Mouse (Mus musculus): Measurements from ENCODE around the gene Cyp4f39. TPM values are rescaled to one million over a fixed set of nuclear protein-coding genes. Genes with fewer than 3 reads are reported as not detected.

Gene Cyp4f39
- total RNA-seq (2017): not detected in 2 replicates

DNA sequence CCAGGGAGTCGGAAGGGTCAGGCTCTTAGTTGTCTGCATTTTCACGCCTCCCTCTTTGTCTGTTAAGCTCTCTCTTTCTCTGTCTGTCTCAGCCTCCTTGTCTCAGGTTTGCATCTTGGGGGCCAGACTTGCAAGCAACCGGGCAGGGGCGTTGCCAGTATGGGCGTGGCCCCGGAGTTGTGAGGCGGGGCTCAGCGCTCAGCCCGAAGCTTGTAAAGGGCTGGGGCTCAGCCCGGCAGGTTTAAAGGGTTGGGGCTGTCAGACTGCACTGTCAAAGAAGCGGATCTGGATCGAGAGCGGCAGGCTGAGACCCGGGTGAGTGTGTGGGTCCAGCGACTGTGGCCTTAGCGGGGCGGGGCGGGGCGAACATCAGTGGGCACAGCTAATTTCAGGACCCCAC lies at the start of gene Cyp4f39:
Cyp4f39 (plus strand) TSS at position 242 of the 400 bp plus-strand sequence.
- no peak for ATAC-seq (ENCODE audit: extremely low read depth, insufficient number of reproducible peaks, low FRiP score, poor library complexity, severe bottlenecking)

DNA sequence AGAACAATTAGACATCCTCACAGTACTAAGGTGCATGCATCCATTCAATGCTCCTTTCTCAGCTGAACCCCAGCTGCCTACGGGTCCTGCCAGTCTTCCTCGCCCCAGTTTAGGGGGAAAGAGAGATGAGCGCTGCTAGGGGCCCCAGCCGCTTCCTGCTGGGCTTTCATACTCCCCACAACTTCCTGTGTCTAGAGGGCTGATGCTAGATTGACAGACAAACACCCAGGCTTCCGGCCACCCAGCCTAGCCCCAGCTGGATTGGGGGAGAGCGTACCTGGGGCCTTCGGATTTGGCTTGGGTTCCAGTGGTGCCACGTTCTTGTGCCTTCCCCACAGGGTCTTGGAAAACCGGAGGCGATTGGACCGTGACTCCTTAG lies 49.8 kb upstream of the Cyp4f39 start:
- peak; percentile 72 for ATAC-seq (ENCODE audit: extremely low read depth, insufficient number of reproducible peaks, low FRiP score, poor library complexity, severe bottlenecking)

DNA sequence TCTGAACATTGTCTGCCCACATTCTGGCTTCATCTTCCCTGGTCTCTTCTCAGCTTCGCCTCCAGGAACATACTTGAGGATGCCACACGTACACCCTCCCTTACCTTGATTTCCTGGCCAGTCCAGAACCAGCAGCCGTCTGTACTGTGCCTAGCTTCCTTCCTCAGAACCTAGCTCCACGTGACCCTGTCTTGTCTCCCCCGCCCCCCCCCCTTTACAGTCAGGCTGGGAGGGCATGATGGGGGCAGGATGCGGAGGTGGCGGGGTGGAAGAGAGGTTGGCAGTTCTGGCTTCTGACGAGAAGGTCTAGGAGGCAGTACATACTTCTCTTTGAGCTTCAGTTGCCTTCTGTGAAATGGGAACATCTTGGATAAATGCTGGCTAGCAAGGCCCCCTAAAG lies 49.1 kb upstream of the Cyp4f39 start, which contains the start of gene Rasal3:
Rasal3 (minus strand) TSS at position 167 of the 400 bp plus-strand sequence.
- ATAC-seq (ENCODE audit: extremely low read depth, insufficient number of reproducible peaks, low FRiP score, poor library complexity, severe bottlenecking): peak; percentile 82

DNA sequence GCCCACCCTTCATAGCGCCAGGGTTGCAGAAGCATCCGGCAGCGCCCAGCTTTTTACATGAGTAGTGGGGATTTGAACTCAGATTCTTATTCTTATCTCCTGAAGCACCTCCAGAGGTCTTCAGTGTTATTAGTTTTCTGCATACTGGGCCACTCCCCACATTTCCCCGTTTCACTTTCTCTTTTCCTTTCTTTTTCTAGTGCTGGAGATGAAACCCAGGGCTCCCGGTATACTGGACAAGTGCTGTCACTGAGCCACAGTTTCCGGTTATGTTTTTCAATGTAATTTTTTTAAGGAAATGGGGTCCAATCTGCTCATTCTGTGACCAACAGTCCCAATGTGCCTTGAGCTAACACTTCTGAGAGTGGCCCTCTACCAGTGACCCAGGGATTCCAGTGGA lies 40.6 kb upstream of the Cyp4f39 start:
- no peak for ATAC-seq (ENCODE audit: extremely low read depth, insufficient number of reproducible peaks, low FRiP score, poor library complexity, severe bottlenecking)

DNA sequence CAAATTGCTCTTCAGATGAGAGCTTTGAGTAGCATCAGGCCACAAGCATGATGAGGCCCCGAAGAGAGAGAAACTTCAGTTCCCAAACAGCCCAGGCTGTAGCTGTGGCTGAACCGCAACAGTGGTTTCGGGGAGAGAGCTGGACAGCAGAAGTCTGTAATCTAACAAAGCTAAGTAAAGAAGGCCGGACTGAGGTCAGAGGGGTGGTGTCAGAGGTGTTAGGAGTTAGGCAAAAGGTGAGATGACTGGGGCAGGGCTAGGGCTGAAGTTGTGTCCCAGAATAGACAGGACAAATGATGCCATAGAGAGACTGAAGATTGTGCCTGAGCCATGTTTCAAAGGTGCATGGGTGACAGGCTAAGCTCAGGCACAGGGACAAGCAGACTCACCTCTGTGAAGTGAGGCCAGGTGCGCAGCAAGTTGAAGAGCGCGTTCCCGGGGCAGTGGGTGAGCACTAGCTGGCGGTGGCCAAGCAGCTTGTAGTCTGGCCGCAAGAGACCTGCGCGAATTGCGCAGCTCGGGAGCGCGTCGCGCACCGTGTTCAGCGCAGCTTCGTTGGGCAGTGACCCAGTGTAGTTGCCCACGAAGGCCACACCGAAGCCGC lies 37.0 kb upstream of the Cyp4f39 start:
- ATAC-seq (ENCODE audit: extremely low read depth, insufficient number of reproducible peaks, low FRiP score, poor library complexity, severe bottlenecking): no peak

DNA sequence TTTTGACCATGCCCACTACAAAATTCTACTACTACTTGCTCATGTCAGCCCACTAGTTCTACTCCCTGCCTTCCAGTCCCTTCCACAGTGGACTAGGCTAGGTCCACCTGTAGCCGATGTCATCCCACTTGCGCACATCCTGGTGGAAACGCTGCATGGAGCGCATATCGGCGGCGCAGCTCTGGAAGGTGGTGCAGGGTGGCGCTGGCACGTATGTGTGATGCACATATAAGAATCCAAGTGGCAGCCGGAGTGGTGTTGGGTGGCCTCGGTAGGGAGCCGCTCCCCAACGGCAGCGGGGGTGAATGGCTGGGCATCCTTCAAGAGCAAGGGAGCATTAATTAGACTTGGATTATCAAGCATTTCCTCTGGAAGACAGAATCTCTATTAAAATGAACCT lies 35.8 kb upstream of the Cyp4f39 start:
- no peak for ATAC-seq (ENCODE audit: extremely low read depth, insufficient number of reproducible peaks, low FRiP score, poor library complexity, severe bottlenecking)

DNA sequence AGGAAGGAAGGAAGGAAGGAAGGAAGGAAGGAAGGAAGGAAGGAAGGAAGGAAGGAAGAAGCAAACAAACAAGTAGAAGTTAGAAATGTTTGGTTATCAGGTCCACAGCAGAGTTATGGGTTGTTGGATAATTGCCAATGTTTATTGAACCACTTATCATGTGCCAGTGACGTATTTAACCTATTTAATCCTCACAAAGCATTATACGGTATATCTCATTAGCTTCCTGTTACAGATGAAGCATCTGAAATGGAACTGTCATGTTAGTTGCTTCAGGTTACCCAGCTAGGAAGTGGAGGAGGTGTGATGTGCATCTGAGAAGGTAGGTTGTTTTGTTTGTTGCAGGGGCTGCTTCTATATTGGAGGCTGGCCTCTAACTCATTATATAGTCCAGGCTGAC lies 32.5 kb upstream of the Cyp4f39 start:
- ATAC-seq (ENCODE audit: extremely low read depth, insufficient number of reproducible peaks, low FRiP score, poor library complexity, severe bottlenecking): no peak

DNA sequence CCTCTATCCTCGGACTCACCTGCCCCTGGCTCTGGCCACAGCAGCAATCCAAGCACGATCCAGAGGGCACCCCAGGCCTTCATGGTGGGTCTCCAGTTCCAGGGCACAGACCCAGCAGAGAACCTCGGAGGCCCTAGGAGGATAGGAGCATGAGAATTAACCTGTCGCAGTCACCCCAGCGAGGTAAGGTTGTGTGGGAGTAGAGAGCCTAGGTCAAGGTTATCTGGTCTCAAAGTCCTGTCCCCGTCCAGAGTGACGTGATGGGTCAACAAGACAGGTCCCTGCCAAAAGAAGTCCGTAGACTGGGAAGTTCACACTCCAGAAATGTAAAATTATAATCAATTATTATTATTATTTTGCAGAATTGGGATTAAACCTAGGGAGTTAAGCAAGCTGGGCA lies 31.7 kb upstream of the Cyp4f39 start:
- ATAC-seq (ENCODE audit: extremely low read depth, insufficient number of reproducible peaks, low FRiP score, poor library complexity, severe bottlenecking): no peak

DNA sequence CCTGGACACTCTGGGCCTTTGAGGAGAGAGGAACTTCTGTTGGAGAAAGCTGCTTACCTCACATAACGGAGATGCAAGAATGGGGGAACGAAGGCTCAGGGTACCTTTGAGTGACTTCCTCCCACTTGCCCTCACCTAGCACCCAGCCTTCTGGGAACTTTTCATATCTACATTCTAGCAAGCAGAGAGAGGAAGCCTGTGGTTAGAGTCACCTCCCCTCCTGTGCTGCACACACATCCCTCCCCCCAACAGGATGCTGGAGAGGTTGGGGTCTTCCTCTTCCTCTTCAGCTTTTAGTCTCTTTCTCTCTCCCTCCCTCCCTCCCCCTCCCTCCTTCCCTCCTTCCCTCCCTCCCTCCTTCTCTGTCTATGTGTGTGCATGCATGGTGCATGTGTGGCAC lies 28.5 kb upstream of the Cyp4f39 start, which contains the start of gene Pglyrp2:
Pglyrp2 (minus strand) TSS at position 134 of the 400 bp plus-strand sequence.
- peak; percentile 77 for ATAC-seq (ENCODE audit: extremely low read depth, insufficient number of reproducible peaks, low FRiP score, poor library complexity, severe bottlenecking)

DNA sequence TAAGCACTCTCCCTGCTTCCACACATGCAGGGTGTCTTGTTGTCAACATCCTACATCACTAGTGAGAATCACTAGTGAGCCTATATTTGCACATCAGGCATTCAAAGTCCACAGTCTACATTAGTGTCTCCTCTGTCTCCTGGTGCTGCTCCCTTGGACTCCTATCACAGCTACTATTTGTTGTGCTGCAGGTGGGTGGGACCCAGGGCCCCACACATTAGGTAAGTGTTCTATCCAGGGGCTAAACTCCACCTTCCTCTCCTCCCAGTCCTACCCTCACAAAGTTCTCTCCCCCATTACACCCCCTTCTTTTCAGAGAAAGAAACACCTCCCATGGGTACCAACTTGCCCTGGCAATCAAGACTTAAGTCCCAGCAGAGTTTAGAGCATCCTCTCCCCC lies 25.9 kb upstream of the Cyp4f39 start:
- no peak for ATAC-seq (ENCODE audit: extremely low read depth, insufficient number of reproducible peaks, low FRiP score, poor library complexity, severe bottlenecking)

DNA sequence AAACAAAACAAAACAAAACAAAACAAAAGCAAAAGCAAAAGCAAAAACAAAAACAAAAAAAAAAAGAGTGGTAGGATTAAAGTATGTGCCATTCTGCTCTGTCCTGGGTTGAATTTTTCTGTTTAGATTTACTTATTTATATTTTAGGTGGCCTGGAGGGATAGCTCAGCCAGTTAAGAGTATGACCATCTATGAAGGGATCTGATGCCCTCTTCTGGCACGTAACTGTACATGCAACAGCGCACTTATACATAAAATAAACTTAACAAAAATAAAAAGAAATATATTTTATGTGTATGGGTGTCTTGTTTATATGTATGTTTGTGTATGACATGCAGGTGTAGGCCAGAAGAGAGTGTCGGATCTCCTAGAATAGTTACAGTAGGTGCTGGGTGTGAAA lies 20.6 kb upstream of the Cyp4f39 start:
- ATAC-seq (ENCODE audit: extremely low read depth, insufficient number of reproducible peaks, low FRiP score, poor library complexity, severe bottlenecking): peak; percentile 64; the same call in 1 of the 2 replicates

DNA sequence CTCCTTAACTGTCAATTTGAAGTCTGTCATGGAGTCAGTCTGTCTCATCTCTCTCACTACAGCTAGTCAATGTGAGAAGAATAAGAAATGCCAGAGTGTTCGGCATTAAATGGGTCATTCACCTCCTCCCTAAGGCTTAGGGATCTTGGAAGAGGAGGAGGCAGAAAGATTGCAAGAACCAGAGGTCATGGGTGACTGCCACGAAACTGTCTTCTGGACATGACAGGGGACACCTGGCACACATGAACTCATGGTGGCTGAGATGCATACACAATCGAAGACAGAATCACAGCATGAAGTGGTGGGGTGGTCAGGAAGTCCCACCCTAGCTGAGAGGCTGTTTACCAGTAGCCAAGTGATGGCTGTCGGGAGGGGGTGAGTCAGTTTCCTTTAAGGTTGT lies 18.2 kb upstream of the Cyp4f39 start:
- no peak for ATAC-seq (ENCODE audit: extremely low read depth, insufficient number of reproducible peaks, low FRiP score, poor library complexity, severe bottlenecking)

DNA sequence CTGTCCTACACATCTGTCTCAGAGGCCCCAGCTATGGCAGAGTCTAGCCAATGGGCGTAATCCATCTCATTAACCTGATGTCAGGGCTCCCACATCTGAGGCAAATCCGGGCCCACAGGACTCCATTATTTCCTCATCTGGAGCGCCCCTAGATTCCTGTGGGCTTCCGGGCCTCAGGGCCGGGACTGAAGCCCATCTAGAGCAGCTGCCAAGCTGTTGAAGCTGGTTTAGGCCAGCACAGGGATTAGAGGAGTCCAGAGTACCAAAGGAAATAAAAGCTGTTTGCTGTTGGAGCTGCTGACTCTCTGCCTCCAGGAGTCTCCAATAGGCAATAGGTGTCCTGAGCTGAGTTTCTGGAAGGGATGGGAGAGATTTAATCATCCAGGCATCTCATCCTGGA lies 17.4 kb upstream of the Cyp4f39 start:
- ATAC-seq (ENCODE audit: extremely low read depth, insufficient number of reproducible peaks, low FRiP score, poor library complexity, severe bottlenecking): no peak

DNA sequence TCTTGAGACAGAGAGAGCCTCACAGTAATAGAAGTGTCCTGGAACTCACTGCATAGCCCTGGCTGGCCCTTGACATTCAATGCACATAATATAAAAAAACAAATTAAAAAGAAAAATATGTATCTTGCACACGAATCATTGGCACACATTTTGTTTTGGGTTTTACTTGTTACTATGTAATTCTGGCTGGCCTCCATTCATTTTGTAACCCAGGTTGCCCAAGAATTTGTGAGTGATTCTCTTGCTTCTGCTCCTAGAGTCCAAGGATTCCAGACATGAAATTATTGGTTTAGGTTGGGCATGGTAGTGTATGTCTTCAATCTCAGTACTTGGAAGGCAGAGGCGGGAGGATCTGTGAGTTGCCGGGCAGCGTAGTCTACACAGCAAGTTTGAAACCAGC lies 15.4 kb upstream of the Cyp4f39 start:
- no peak for ATAC-seq (ENCODE audit: extremely low read depth, insufficient number of reproducible peaks, low FRiP score, poor library complexity, severe bottlenecking)

DNA sequence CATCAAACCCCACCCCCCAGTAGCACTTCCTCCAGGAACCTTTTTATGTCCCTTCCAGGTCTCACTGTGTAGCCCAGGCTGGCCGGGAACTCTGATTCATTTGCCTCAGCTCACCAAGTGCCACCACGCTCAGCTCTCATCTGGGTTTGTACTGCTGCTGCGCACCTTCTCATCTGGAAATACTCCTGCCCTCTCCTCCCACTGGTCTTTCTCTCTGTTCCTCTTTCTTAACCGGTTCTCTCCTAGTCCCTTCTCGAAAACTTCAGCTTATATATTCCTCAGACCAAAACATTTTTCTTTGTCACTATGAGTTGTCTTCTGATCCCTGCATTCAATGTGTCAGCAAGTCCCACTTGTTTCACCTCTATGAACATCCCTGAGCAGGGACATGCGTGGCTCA lies 9.3 kb upstream of the Cyp4f39 start:
- no peak for ATAC-seq (ENCODE audit: extremely low read depth, insufficient number of reproducible peaks, low FRiP score, poor library complexity, severe bottlenecking)

DNA sequence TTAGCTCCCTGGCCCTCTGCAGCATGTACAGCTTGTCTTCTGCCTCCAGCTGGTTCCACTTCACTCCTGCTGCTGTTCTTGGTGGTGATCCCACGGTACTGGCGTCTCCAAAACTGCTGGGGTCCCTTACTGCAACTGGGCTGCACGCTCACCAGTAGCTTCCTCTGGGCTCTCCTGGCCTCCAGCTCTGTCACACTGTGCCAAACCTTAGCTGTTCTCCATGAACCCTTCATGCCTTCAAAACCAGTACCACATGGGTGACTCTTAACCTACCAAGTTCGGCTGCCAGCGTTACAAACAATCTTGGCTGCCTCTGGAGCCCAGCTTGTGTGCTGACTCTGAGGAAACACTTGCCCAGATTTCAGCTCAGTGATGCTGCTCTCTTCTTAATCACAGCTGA lies 7.5 kb upstream of the Cyp4f39 start:
- no peak for ATAC-seq (ENCODE audit: extremely low read depth, insufficient number of reproducible peaks, low FRiP score, poor library complexity, severe bottlenecking)

DNA sequence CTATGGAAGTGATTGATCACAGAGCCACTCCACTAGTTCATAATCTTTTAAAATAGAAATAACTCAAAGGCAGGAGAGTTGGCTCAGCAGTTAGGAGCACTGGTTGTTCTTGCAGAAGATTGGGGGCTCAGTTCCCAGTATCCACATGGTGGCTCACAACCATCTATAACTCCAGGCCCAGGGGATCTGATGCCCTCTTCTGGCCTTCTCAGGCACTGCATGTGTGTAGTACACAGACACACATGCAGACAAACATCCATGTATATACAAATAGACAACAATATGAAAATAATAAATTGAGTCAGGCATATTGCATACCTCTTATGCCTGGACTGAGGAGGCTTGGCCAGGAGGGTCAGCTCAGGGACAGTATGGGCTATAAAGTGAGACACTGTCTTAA lies 5.3 kb upstream of the Cyp4f39 start:
- ATAC-seq (ENCODE audit: extremely low read depth, insufficient number of reproducible peaks, low FRiP score, poor library complexity, severe bottlenecking): no peak

DNA sequence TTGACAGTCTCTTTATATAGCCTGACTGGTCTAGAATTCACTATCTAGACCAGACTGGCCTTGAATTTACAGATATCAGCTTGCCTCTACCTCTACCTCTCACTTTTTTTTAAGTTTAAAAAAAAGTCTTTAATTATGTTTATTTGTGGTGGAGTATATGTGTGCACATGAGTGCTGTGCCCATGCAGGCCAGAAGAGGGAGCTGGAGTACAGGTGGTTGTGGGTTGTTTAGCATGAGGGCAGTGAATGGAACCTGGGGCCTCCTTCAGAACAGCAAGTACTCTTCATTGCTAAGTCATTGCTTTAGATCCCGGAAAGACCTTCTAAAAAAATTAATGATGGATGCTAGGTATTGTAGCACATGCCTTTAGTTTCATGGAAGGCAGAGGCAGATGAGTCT lies 3.5 kb upstream of the Cyp4f39 start:
- no peak for ATAC-seq (ENCODE audit: extremely low read depth, insufficient number of reproducible peaks, low FRiP score, poor library complexity, severe bottlenecking)

DNA sequence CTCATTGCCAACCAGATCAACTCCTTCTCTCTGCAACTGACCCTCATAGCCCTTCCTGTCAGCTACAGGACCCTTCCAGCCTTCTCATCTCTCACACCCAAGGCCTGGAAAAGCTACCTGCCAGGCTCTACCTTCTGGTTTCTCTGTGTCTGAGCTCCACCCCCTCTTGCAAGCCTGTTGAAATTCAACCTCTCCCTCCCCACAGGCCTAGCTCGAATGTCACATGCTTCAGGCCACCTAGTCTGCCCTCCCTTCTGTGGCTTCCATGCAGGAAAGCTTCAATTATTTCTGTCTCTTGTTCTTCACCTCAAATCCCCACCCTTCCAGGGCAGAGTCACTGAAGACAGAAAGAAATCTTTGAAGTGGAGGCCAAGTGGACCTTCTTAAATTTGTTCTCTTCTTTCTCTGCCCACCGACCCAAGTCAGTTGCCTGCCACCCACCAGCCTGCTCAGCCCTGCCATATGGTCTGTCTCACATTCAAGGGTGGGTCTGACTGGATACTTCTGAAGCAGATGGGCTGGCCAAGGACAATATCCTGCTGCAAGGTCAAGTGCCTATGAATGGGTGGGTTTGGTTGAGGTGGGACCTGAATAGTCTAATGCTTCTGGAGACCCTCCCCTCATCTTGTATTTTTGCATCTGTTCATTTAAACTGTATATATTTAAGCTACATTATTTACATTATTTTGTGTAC lies 1.5 kb upstream of the Cyp4f39 start:
- no peak for ATAC-seq (ENCODE audit: extremely low read depth, insufficient number of reproducible peaks, low FRiP score, poor library complexity, severe bottlenecking)

DNA sequence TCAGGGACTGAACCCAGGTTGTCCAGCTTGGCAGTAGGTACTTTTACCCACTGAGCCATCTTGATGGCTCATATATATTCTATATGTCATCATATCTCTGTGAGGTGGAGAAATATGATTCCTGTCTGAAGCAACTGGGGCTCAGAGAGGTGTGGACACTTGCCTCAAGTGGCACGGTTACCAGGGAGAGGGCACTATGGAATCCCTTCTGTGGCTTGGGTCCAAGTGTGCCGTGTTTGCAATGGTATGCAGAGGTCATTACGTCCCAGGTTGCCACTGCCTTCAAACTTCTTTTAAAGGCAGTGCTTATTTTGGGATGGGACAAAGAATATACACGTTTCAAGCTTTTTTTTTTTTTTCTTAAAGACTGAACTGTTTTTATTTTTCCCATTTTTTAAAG lies 1.7 kb downstream of the Cyp4f39 start:
- ATAC-seq (ENCODE audit: extremely low read depth, insufficient number of reproducible peaks, low FRiP score, poor library complexity, severe bottlenecking): no peak

DNA sequence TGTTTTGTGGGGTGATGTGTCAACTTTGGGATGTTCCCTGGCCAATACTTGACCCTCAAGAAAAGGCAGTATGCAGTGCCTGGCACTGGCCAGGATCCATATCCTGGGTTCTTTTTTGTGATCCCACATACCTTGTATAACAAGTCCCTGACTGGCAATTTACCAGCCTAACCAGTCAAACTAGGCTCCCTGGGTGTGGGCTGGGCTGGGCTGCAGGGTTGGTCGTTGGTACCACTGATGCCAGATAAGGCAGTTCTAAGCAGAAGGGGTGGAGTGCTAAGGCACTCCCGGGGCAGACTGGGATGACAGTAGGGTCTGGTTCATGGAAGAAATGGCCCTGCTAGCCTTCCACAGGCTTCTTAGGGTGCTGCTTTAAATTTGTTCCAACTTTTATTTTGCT lies 2.5 kb downstream of the Cyp4f39 start:
- no peak for ATAC-seq (ENCODE audit: extremely low read depth, insufficient number of reproducible peaks, low FRiP score, poor library complexity, severe bottlenecking)
